Mouse (Mus musculus) CH12.LX (cell line): ENCODE data around the gene Il31ra. TPM values are rescaled to one million over a fixed set of nuclear protein-coding genes. Genes with fewer than 3 reads are reported as not detected.
"Not testable (repeated sequence)": the region's sequence is repeated elsewhere in the genome, so short reads cannot be mapped to it uniquely, and the experiment has no call there.

Experiments
- DNase-seq: peaks from one replicate; pipeline ENCODE4 v3.0.0-alpha.2; 2013; ENCODE audit errors: extremely low read depth
- H3K27ac ChIP-seq: 2 replicates; pipeline ENCODE4 v1.5.1; 2012; ENCODE audit warnings: low read depth, mild to moderate bottlenecking, control low read depth, moderate library complexity; ENCODE audit not compliant: insufficient read depth
- H3K27me3 ChIP-seq: replicated peaks from 2 replicates; pipeline ENCODE3; 2012; ENCODE audit warnings: inconsistent platforms
- H3K36me3 ChIP-seq, 2 experiments: replicated peaks in 1 of 2; 2 replicates each; pipeline versions ENCODE3 to v1.6.1; 2012; ENCODE audit warnings: inconsistent platforms in 1 of 2, low read length in 1 of 2, mild to moderate bottlenecking in 1 of 2, mixed read lengths in 1 of 2, moderate library complexity in 1 of 2; ENCODE audit not compliant: control insufficient read depth in 1 of 2, insufficient read depth in 1 of 2
- H3K4me1 ChIP-seq, 2 experiments: 2 replicates each; pipeline ENCODE4 v1.6.1; 2012; ENCODE audit warnings: inconsistent platforms in 1 of 2, moderate library complexity in 1 of 2; ENCODE audit not compliant: insufficient read depth in 2 of 2, control insufficient read depth in 1 of 2
- H3K4me2 ChIP-seq: 2 replicates; pipeline ENCODE4 v1.6.1; 2012; ENCODE audit warnings: low read depth, mild to moderate bottlenecking, control low read depth; ENCODE audit not compliant: poor library complexity, insufficient read depth, severe bottlenecking
- H3K4me3 ChIP-seq, 3 experiments: fragments of 150-350 bp in 1 of 3; sonication (generic) in 1 of 3; replicated peaks in 1 of 3; 2 replicates each; pipeline versions ENCODE3 to v1.5.1; 2011 to 2012; ENCODE audit warnings: low read depth in 2 of 3, low read length in 2 of 3, mild to moderate bottlenecking in 2 of 3, moderate library complexity in 2 of 3, control low read depth in 1 of 3, improper control_type of control experiment in 1 of 3, inconsistent platforms in 1 of 3, mixed read lengths in 1 of 3; ENCODE audit not compliant: poor library complexity in 1 of 3
- H3K79me2 ChIP-seq: replicated peaks from 2 replicates; pipeline ENCODE4 v1.6.1; 2012; ENCODE audit warnings: mild to moderate bottlenecking, moderate library complexity; ENCODE audit not compliant: control insufficient read depth, poor library complexity, insufficient read depth, severe bottlenecking; ENCODE audit errors: extremely low read depth
- H3K9ac ChIP-seq: 2 replicates; pipeline ENCODE4 v1.6.1; 2012; ENCODE audit warnings: low read depth, mild to moderate bottlenecking, control low read depth, moderate library complexity; ENCODE audit not compliant: insufficient read depth
- H3K9me3 ChIP-seq: replicated peaks from 2 replicates; pipeline ENCODE3; 2012; ENCODE audit warnings: low read length, inconsistent platforms, mixed read lengths
- CHD2 ChIP-seq: IDR thresholded peaks from 2 replicates; pipeline ENCODE4 v1.6.1; 2011; ENCODE audit warnings: low read length, improper control_type of control experiment
- CTCF ChIP-seq, 2 experiments: IDR thresholded peaks in 1 of 2; conservative IDR thresholded peaks in 1 of 2; 2 replicates each; pipeline ENCODE4 v1.5.1; 2011 to 2012; ENCODE audit warnings: low read depth in 2 of 2, low read length in 2 of 2, improper control_type of control experiment in 1 of 2, inconsistent platforms in 1 of 2, mild to moderate bottlenecking in 1 of 2, moderate library complexity in 1 of 2
- ETS1 ChIP-seq: conservative IDR thresholded peaks from 2 replicates; pipeline ENCODE4 v1.6.1; 2012; ENCODE audit warnings: low read depth, mild to moderate bottlenecking, inconsistent platforms, low read length, improper control_type of control experiment, moderate library complexity
- MAFK ChIP-seq: IDR thresholded peaks from 2 replicates; pipeline ENCODE4 v1.6.1; 2011; ENCODE audit warnings: low read length, improper control_type of control experiment; ENCODE audit not compliant: insufficient replicate concordance
- MAX ChIP-seq: IDR thresholded peaks from 2 replicates; pipeline ENCODE4 v1.6.1; 2011; ENCODE audit warnings: low read length, improper control_type of control experiment
- MAZ ChIP-seq: IDR thresholded peaks from 2 replicates; pipeline ENCODE4 v1.6.1; 2012; ENCODE audit warnings: low read depth, mild to moderate bottlenecking, inconsistent platforms, low read length, improper control_type of control experiment, moderate library complexity
- MEF2A ChIP-seq: IDR thresholded peaks from 2 replicates; pipeline ENCODE4 v1.6.1; 2014; ENCODE audit warnings: low read depth, mild to moderate bottlenecking, inconsistent platforms, low read length, improper control_type of control experiment, borderline replicate concordance
- MXI1 ChIP-seq: IDR thresholded peaks from 2 replicates; pipeline ENCODE4 v1.6.1; 2011; ENCODE audit warnings: mild to moderate bottlenecking, low read depth, low read length, improper control_type of control experiment
- POLR2AphosphoS2 ChIP-seq: IDR thresholded peaks from 2 replicates; pipeline ENCODE4 v1.6.1; 2011; ENCODE audit warnings: low read depth, low read length, improper control_type of control experiment
- RAD21 ChIP-seq: IDR thresholded peaks from 2 replicates; pipeline ENCODE4 v1.6.1; 2011; ENCODE audit warnings: low read depth, mild to moderate bottlenecking, low read length, improper control_type of control experiment, moderate library complexity
- RCOR1 ChIP-seq: conservative IDR thresholded peaks from 2 replicates; pipeline ENCODE4 v1.6.1; 2012; ENCODE audit warnings: low read depth, mild to moderate bottlenecking, inconsistent platforms, low read length, improper control_type of control experiment
- TBP ChIP-seq: conservative IDR thresholded peaks from 2 replicates; pipeline ENCODE4 v1.6.1; 2011; ENCODE audit warnings: low read depth, low read length, improper control_type of control experiment
- USF1 ChIP-seq: IDR thresholded peaks from 2 replicates; pipeline ENCODE4 v1.6.1; 2014; ENCODE audit warnings: low read depth, mild to moderate bottlenecking, inconsistent platforms, low read length, improper control_type of control experiment
- ZKSCAN1 ChIP-seq: IDR thresholded peaks from 2 replicates; pipeline ENCODE4 v1.6.1; 2012; ENCODE audit warnings: low read depth, inconsistent platforms, low read length, improper control_type of control experiment, borderline replicate concordance
- ZNF384 ChIP-seq: IDR thresholded peaks from 2 replicates; pipeline ENCODE4 v1.6.1; 2012; ENCODE audit warnings: low read depth, low read length, improper control_type of control experiment, inconsistent platforms
- dilution Hi-C: fragments of 300-500 bp; cut with MboI; formaldehyde crosslinking; loops from 2 replicates; pipeline ENCODE4 v1.14.3; 2020; ENCODE audit warnings: low sequenced_read_pairs; ENCODE audit not compliant: extremely low pct_unique_long_range_greater_than_20kb, extremely low pct_ligation_motif_present
- in situ Hi-C: fragments of 300-500 bp; cut with MboI; formaldehyde crosslinking; loops from 3 replicates; pipeline ENCODE4 v1.14.3; 2019; ENCODE audit warnings: low sequenced_read_pairs, low pct_ligation_motif_present, low pct_unique_long_range_greater_than_20kb, mixed read lengths
- polyA plus RNA-seq: library from polyadenylated mRNA; unstranded; fragments of >175 nt; gene quantifications from 2 replicates; pipeline ENCODE4 v1.2.1, GENCODE M21; 2012; ENCODE audit warnings: low read depth; ENCODE audit not compliant: insufficient read length
- total RNA-seq, 2 experiments: library from RNA; depleted of rRNA; stranded (reverse); fragments of 300-350 nt in 1 of 2; fragments of >200 nt in 1 of 2; gene quantifications; 2 replicates each; pipeline ENCODE4 v1.2.3; 2012 to 2014

Il31ra gene
- total and polyA plus RNA-seq, 3 experiments: not detected

DNA sequence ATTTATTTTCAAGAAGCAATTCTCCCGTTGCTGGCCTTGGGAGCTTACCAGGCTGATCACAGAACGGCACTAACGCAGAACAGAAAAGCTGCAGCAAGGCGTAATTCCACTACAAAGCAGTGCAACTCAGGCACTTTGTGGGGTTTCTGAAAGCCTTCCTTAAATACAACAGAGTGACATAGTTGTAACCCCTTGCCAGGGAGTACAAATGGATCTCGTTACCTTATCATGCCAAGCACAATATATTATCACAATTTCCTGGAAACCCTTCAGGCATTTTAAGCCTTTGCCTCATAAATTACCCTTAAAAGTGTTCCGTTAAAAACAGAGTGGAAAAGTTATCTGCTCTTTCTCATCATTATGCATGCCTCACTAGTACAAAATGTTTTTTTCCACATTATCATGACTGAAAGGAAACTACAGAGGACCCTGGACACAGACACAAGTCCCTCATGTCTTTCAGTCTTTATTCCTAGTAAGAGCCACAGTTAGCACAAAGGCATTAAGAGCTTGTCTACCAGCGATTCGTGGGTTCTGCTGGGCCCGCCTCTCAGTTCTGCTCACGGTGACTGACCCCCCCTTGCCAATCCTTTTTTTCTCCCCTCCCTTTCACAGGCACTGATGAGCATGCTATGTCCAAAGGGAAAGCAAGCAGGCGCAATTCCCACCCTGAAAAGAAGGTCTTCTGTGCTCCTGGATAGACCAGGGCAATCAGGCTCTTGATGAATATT is 13.4 kb downstream of the Il31ra start:
- no peaks in the 10 kb centered on the region for H3K79me2 ChIP-seq
- in situ Hi-C loops: no loop called here
- H3K4me2 ChIP-seq: no peak overlapping the region
- no peak overlapping the region for H3K4me3 ChIP-seq
- H3K27me3 ChIP-seq: no peaks in the 10 kb centered on the region
- TF ChIP-seq MAX: no peak
- no peak for TF ChIP-seq MAZ
- TF ChIP-seq ZNF384: no peak
- no peak for TF ChIP-seq RAD21
- no peak for TF ChIP-seq MAFK
- TF ChIP-seq ETS1: no peak
- TF ChIP-seq RCOR1: no peak
- TF ChIP-seq ZKSCAN1: no peak
- no peak for TF ChIP-seq MEF2A
- TF ChIP-seq POLR2AphosphoS2: no peak
- no peaks in the 10 kb centered on the region for H3K4me1 ChIP-seq
- H3K9me3 ChIP-seq: no peaks in the 10 kb centered on the region
- no peak overlapping the region for H3K27ac ChIP-seq
- dilution Hi-C loops: no loop called here
- DNase-seq: no peak
- no peak overlapping the region for H3K9ac ChIP-seq
- H3K36me3 ChIP-seq: no peaks in the 10 kb centered on the region

DNA sequence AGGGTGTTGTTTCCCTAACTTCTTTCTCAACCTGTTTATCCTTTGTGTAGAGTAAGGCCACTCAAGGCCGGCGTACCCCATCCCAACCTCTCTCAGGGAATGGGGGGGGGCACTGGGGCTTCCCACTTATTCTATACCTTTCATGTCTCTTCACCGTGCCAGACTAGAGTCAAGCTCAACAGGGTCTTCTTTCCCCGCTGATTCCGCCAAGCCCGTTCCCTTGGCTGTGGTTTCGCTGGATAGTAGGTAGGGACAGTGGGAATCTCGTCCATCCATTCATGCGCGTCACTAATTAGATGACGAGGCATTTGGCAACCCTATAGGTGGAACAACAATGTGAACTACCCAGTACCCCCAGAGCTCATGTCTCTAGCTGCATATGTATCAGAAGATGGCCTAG is 16.1 kb downstream of the Il31ra start:
- in situ Hi-C loops, H3K27ac ChIP-seq, H3K79me2 ChIP-seq, H3K4me3 ChIP-seq, H3K27me3 ChIP-seq, H3K4me1 ChIP-seq, dilution Hi-C loops, H3K4me2 ChIP-seq, DNase-seq, H3K36me3 ChIP-seq, H3K9me3 ChIP-seq, H3K9ac ChIP-seq: not testable (repeated sequence)

DNA sequence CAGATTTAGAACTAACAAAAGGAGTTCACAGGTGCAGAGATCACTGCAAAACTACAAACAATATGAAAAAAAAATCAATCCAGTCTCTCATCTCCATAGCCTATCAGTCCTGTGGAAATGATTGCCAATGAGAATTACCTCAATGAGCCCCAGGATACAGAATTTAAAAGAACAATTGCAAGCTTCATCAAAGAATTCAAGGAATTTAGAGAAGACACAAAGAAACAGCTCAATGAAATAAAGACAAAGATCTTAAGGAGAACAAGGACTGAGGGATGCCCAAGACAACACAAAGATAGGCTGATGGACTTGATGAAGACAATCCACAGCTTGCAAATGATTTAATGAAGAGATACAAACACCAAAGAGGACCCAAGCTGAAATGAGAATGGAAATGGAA is 20.4 kb downstream of the Il31ra start:
- no peak for TF ChIP-seq CHD2
- no peak for TF ChIP-seq ZNF384
- TF ChIP-seq MAFK: no peak
- TF ChIP-seq USF1: no peak
- TF ChIP-seq MXI1: no peak
- TF ChIP-seq CTCF (conservative IDR thresholded peaks at IDR 0.05 in 1 of 2, IDR thresholded peaks at IDR 0.05 in 1 of 2; ENCODE audit: low read depth in 2 of 2, low read length in 2 of 2): no peak
- TF ChIP-seq TBP: no peak
- H3K9ac ChIP-seq: no peak overlapping the region
- no peak overlapping the region for H3K4me2 ChIP-seq
- no peak overlapping the region for H3K27ac ChIP-seq
- dilution Hi-C loops (no loop called here), in situ Hi-C loops (no loop called here)
- H3K4me1 ChIP-seq: peaks cover 0 to 8% of the 10 kb centered on the region in 2 experiments; a peak in 1 of 4 replicates
- no peaks in the 10 kb centered on the region for H3K79me2 ChIP-seq
- H3K27me3 ChIP-seq: no peaks in the 10 kb centered on the region
- no peaks in the 10 kb centered on the region for H3K9me3 ChIP-seq
- no peak overlapping the region for H3K4me3 ChIP-seq
- DNase-seq: no peak
- H3K36me3 ChIP-seq: no peaks in the 10 kb centered on the region
